Mouse (Mus musculus): ENCODE data around the gene Epb41l3. TPM values are rescaled to one million over a fixed set of nuclear protein-coding genes. Genes with fewer than 3 reads are reported as not detected.
"Not testable (repeated sequence)": the region's sequence is repeated elsewhere in the genome, so short reads cannot be mapped to it uniquely, and the experiment has no call there.

Gene Epb41l3
- polyA plus RNA-seq, 1 experiment: 41.4 TPM

GRCm38 (mm10) chr17:69112232-69112631, 36.7 kb downstream of the Epb41l3 start:
- Histone ChIP-seq H3K27me3 (ENCODE audit: control insufficient read depth, insufficient read depth, insufficient read length) (no peaks in the 10 kb centered on the region), H3K36me3 (ENCODE audit: control insufficient read depth, insufficient read depth) (no peaks in the 10 kb centered on the region), H3K79me2 (ENCODE audit: control insufficient read depth, insufficient read depth) (no peaks in the 10 kb centered on the region), H3K4me3 (ENCODE audit: insufficient read depth, poor library complexity, severe bottlenecking) (no peak overlapping the region), H3ac (ENCODE audit: control insufficient read depth, insufficient read length, low read depth) (no peak overlapping the region), H3K79me3 (ENCODE audit: low read depth) (no peaks in the 10 kb centered on the region)
- TF ChIP-seq MYOG (IDR thresholded peaks at IDR 0.05; ENCODE audit: control insufficient read depth, extremely low read depth, insufficient read length) (no peak), USF1 (IDR thresholded peaks at IDR 0.05; ENCODE audit: low read depth) (no peak)

- H3K79me3 ChIP-seq (ENCODE audit: low read depth): no peaks in the 10 kb centered on the region
- H3K27me3 ChIP-seq (ENCODE audit: control insufficient read depth, insufficient read depth, insufficient read length): no peaks in the 10 kb centered on the region
- H3ac ChIP-seq (ENCODE audit: control insufficient read depth, insufficient read length, low read depth): no peak overlapping the region
- no peak overlapping the region for H3K4me3 ChIP-seq (ENCODE audit: insufficient read depth, poor library complexity, severe bottlenecking)
- no peaks in the 10 kb centered on the region for H3K36me3 ChIP-seq (ENCODE audit: control insufficient read depth, insufficient read depth)
- no peak for TF ChIP-seq USF1 (IDR thresholded peaks at IDR 0.05; ENCODE audit: low read depth)
- no peak for TF ChIP-seq MYOD1 (IDR thresholded peaks at IDR 0.05; ENCODE audit: control insufficient read depth, insufficient read length, low read depth)
- no peak for TF ChIP-seq MAX (IDR thresholded peaks at IDR 0.05)
- TF ChIP-seq CEBPB (IDR thresholded peaks at IDR 0.05; ENCODE audit: low read depth): no peak
- no peak for TF ChIP-seq FOSL1 (IDR thresholded peaks at IDR 0.05; ENCODE audit: insufficient read depth, low read length, poor library complexity, severe bottlenecking)
- H3K79me2 ChIP-seq (ENCODE audit: control insufficient read depth, insufficient read depth): no peaks in the 10 kb centered on the region
These were observed 43.7 kb downstream of the Epb41l3 start for GRCm38 (mm10) chr17:69119183-69119582.

GRCm38 (mm10) chr17:69120533-69121358, 45.3 kb downstream of the Epb41l3 start:
- H3K36me3 ChIP-seq (ENCODE audit: control insufficient read depth, insufficient read depth): no peaks in the 10 kb centered on the region
- no peak overlapping the region for H3K4me3 ChIP-seq (ENCODE audit: insufficient read depth, poor library complexity, severe bottlenecking)
- H3ac ChIP-seq (ENCODE audit: control insufficient read depth, insufficient read length, low read depth): no peak overlapping the region
- H3K79me2 ChIP-seq (ENCODE audit: control insufficient read depth, insufficient read depth): no peaks in the 10 kb centered on the region
- TF ChIP-seq FOSL1 (IDR thresholded peaks at IDR 0.05; ENCODE audit: insufficient read depth, low read length, poor library complexity, severe bottlenecking) (no peak), CTCF (IDR thresholded peaks at IDR 0.05; ENCODE audit: control insufficient read depth, insufficient read depth, insufficient read length) (no peak), MAX (IDR thresholded peaks at IDR 0.05) (no peak), MYOD1 (IDR thresholded peaks at IDR 0.05; ENCODE audit: control insufficient read depth, insufficient read length, low read depth) (no peak), MYOG (IDR thresholded peaks at IDR 0.05; ENCODE audit: control insufficient read depth, extremely low read depth, insufficient read length) (no peak), USF1 (IDR thresholded peaks at IDR 0.05; ENCODE audit: low read depth) (no peak), CEBPB (IDR thresholded peaks at IDR 0.05; ENCODE audit: low read depth) (no peak)
- H3K27me3 ChIP-seq (ENCODE audit: control insufficient read depth, insufficient read depth, insufficient read length): no peaks in the 10 kb centered on the region
- H3K79me3 ChIP-seq (ENCODE audit: low read depth): no peaks in the 10 kb centered on the region

GRCm38 (mm10) chr17:69122403-69122802, 46.9 kb downstream of the Epb41l3 start:
- H3K79me2 ChIP-seq (ENCODE audit: control insufficient read depth, insufficient read depth); H3K27me3 ChIP-seq (ENCODE audit: control insufficient read depth, insufficient read depth, insufficient read length); H3ac ChIP-seq (ENCODE audit: control insufficient read depth, insufficient read length, low read depth); H3K36me3 ChIP-seq (ENCODE audit: control insufficient read depth, insufficient read depth); H3K79me3 ChIP-seq (ENCODE audit: low read depth); H3K4me3 ChIP-seq (ENCODE audit: insufficient read depth, poor library complexity, severe bottlenecking): not testable (repeated sequence)

GRCm38 (mm10) chr17:69127436-69127835, 52.0 kb downstream of the Epb41l3 start:
- no peak overlapping the region for H3ac ChIP-seq (ENCODE audit: control insufficient read depth, insufficient read length, low read depth)
- no peaks in the 10 kb centered on the region for H3K79me3 ChIP-seq (ENCODE audit: low read depth)
- H3K79me2 ChIP-seq (ENCODE audit: control insufficient read depth, insufficient read depth): no peaks in the 10 kb centered on the region
- H3K27me3 ChIP-seq (ENCODE audit: control insufficient read depth, insufficient read depth, insufficient read length): no peaks in the 10 kb centered on the region
- no peak for TF ChIP-seq CTCF (IDR thresholded peaks at IDR 0.05; ENCODE audit: control insufficient read depth, insufficient read depth, insufficient read length)
- no peak for TF ChIP-seq CEBPB (IDR thresholded peaks at IDR 0.05; ENCODE audit: low read depth)
- TF ChIP-seq USF1 (IDR thresholded peaks at IDR 0.05; ENCODE audit: low read depth): no peak
- no peak for TF ChIP-seq MYOG (IDR thresholded peaks at IDR 0.05; ENCODE audit: control insufficient read depth, extremely low read depth, insufficient read length)
- no peak for TF ChIP-seq MAX (IDR thresholded peaks at IDR 0.05)
- no peak for TF ChIP-seq FOSL1 (IDR thresholded peaks at IDR 0.05; ENCODE audit: insufficient read depth, low read length, poor library complexity, severe bottlenecking)
- TF ChIP-seq MYOD1 (IDR thresholded peaks at IDR 0.05; ENCODE audit: control insufficient read depth, insufficient read length, low read depth): no peak
- H3K36me3 ChIP-seq (ENCODE audit: control insufficient read depth, insufficient read depth): no peaks in the 10 kb centered on the region
- H3K4me3 ChIP-seq (ENCODE audit: insufficient read depth, poor library complexity, severe bottlenecking): no peak overlapping the region

GRCm38 (mm10) chr17:69127981-69128380, 52.5 kb downstream of the Epb41l3 start:
- Histone ChIP-seq H3K27me3 (ENCODE audit: control insufficient read depth, insufficient read depth, insufficient read length) (no peaks in the 10 kb centered on the region), H3K36me3 (ENCODE audit: control insufficient read depth, insufficient read depth) (no peaks in the 10 kb centered on the region), H3K4me3 (ENCODE audit: insufficient read depth, poor library complexity, severe bottlenecking) (no peak overlapping the region), H3K79me3 (ENCODE audit: low read depth) (no peaks in the 10 kb centered on the region), H3ac (ENCODE audit: control insufficient read depth, insufficient read length, low read depth) (no peak overlapping the region), H3K79me2 (ENCODE audit: control insufficient read depth, insufficient read depth) (no peaks in the 10 kb centered on the region)
- TF ChIP-seq FOSL1 (IDR thresholded peaks at IDR 0.05; ENCODE audit: insufficient read depth, low read length, poor library complexity, severe bottlenecking) (no peak), MYOD1 (IDR thresholded peaks at IDR 0.05; ENCODE audit: control insufficient read depth, insufficient read length, low read depth) (no peak), MAX (IDR thresholded peaks at IDR 0.05) (no peak), USF1 (IDR thresholded peaks at IDR 0.05; ENCODE audit: low read depth) (no peak), CTCF (IDR thresholded peaks at IDR 0.05; ENCODE audit: control insufficient read depth, insufficient read depth, insufficient read length) (no peak)

Measured in C2C12 (cell line).